Mouse (Mus musculus) bone marrow, adult 2 months (tissue): ENCODE data around the gene Mmel1.

Experiments used
- CTCF ChIP-seq: fragments of 200-500 bp; IDR thresholded peaks from 2 replicates; pipeline ENCODE4 v1.5.1; 2011; ENCODE audit warnings: low read length, control low read depth; ENCODE audit not compliant: control insufficient read depth, insufficient read depth
- POLR2A ChIP-seq: fragments of 200-500 bp; IDR thresholded peaks from 2 replicates; pipeline ENCODE4 v1.6.1; 2011; ENCODE audit warnings: low read depth, mild to moderate bottlenecking, control low read depth, low read length, borderline replicate concordance; ENCODE audit not compliant: control insufficient read depth

DNA sequence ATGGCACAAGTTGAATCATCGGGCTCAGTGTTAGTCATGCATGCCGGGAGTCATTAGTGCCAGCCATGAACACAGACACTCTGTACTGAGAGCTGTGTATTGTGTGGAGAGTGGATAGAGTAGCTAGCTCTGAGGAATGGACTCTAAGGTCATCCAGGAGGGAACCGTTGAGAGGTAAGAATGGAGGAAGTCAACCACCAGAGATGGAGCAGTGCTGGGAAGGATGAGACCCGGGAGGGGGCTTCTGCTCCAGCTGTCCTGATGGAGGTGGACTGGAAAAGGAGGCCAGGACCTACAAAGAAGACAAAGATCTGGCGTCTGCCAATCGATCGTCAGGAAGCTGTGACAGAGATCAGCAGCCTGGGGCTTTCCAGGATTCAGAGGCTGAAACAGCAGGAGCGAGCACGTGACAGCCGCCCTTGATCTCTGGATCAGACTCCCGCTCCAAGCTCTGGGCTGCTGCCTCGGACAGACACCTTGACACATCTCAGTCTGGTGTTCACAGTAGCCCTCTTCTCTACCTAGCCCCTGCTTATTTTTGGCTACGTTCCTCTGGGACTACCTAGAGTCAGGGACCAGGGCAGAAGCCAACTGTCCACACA, 64.0 kb downstream of the Mmel1 start:
- TF ChIP-seq CTCF (no peak), POLR2A (no peak)
